ENCODE assay signal across 10 mouse cellular contexts in the genomic region with DNA sequence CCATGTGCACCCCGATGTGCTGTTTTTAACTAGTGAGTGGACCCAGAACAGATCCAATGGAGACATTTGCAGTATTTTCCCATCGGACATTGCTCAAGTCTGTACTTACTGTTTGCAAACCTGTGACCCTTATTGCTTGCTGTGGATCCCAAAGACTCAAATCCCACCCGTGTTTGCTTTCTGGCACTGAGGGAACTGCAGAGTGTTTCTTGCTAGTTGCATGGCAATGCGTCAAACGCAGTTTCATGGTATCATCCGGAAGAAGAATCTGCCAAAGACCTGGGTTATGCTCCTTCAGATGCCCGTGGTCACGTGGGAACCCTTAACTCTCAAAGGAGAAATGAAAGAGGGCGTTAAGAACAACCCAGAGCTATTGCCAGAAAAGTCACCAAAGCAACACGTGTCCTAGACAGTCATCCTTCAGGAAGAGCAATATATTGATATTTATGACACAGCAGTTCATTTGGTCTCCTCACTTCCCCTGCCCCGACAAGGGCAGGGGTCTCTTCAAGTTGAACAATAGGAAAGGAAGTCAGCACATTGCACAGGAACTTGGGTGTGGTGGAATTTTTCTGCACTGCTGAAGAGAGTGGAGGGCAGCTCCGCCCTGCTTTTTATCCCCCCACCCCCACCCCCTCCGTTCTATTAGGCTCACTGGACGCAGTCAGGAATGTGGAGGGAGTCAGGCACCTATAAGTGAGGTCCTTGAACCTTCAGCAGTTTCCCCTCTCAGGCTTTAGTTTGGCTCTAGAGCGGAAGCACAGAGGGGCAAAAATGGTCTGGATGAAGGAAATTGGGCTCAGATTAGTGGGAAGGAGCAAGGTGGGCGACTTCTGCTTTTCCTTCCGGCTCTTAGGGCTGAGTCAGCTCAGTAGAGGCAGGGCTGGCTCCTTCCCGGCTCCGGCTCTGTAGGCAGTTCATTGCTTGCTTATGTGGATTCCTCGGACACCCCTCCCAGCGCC. TPM values are rescaled to one million over a fixed set of nuclear protein-coding genes. Genes with fewer than 3 reads are reported as not detected.
DNase-seq lines count a peak whose midpoint lies in the region; ATAC-seq lines count a peak whose summit lies in the region.
"Had no signal": no experiment of that assay in that cellular context is flagged by ENCODE, and none has a peak within 500 bp of the region (broad histone marks: within the 10 kb centered on the region; RNA-seq: fewer than 3 reads in every experiment).

No protein-coding gene starts in this region.

- DNase-seq in forebrain, embryonic 10.5 days (ENCODE audit: extremely low spot score, low spot score), result peak; percentile 12
- peak; percentile 10 for DNase-seq in thymus, postnatal 0 days (ENCODE audit: low spot score)
- DNase-seq in thymus, postnatal 10 days (ENCODE audit: low spot score in 2 of 2), result no peak
- no peak for DNase-seq in liver, embryonic 13.5 days
- DNase-seq in cerebellum, postnatal 25 days, result no peak
- no peak for DNase-seq in right cerebral cortex, postnatal 10 days (ENCODE audit: low spot score in 2 of 2)
- DNase-seq: cerebellum, adult 11 months had no signal

- no peaks in the 10 kb centered on the region for H3K36me3 ChIP-seq in forebrain, embryonic 10.5 days (replicated peaks)
- H3K36me3 ChIP-seq in forebrain, embryonic 16.5 days (ENCODE audit: control insufficient read depth, insufficient read depth), result no peaks in the 10 kb centered on the region
- no peaks in the 10 kb centered on the region for H3K36me3 ChIP-seq in liver, embryonic 13.5 days
- H3K36me3 ChIP-seq: hindbrain, embryonic 13.5 days had no signal

- no peaks in the 10 kb centered on the region for H3K9me3 ChIP-seq in forebrain, embryonic 10.5 days
- H3K9me3 ChIP-seq in forebrain, embryonic 16.5 days (ENCODE audit: control insufficient read depth, low read length), result no peaks in the 10 kb centered on the region
- H3K9me3 ChIP-seq in liver, embryonic 13.5 days (replicated peaks), result no peaks in the 10 kb centered on the region
- H3K9me3 ChIP-seq: hindbrain, embryonic 13.5 days had no signal

- H3K4me1 ChIP-seq in forebrain, embryonic 10.5 days, result peaks cover 19% of the 10 kb centered on the region
- H3K4me1 ChIP-seq in forebrain, embryonic 16.5 days (replicated peaks; ENCODE audit: control insufficient read depth, insufficient read depth, low read length), result no peaks in the 10 kb centered on the region
- no peaks in the 10 kb centered on the region for H3K4me1 ChIP-seq in liver, embryonic 13.5 days (replicated peaks)
- H3K4me1 ChIP-seq: hindbrain, embryonic 13.5 days had no signal

- no peak overlapping the region for H3K9ac ChIP-seq in forebrain, embryonic 16.5 days (replicated peaks; ENCODE audit: low read depth, low read length)
- H3K9ac ChIP-seq in liver, embryonic 13.5 days, result no peak overlapping the region
- H3K9ac ChIP-seq: hindbrain, embryonic 13.5 days had no signal

- no peaks in the 10 kb centered on the region for H3K27me3 ChIP-seq in forebrain, embryonic 10.5 days (ENCODE audit: poor library complexity, severe bottlenecking)
- no peaks in the 10 kb centered on the region for H3K27me3 ChIP-seq in forebrain, embryonic 16.5 days (replicated peaks; ENCODE audit: control insufficient read depth, insufficient read depth, low read length)
- no peaks in the 10 kb centered on the region for H3K27me3 ChIP-seq in liver, embryonic 13.5 days
- H3K27me3 ChIP-seq: hindbrain, embryonic 13.5 days had no signal

- H3K27ac ChIP-seq in forebrain, embryonic 10.5 days, result no peak overlapping the region
- H3K27ac ChIP-seq in forebrain, embryonic 16.5 days (ENCODE audit: low read length), result no peak overlapping the region
- no peak overlapping the region for H3K27ac ChIP-seq in liver, embryonic 13.5 days
- H3K27ac ChIP-seq: hindbrain, embryonic 13.5 days had no signal

- H3K4me3 ChIP-seq in forebrain, embryonic 10.5 days, result no peak overlapping the region
- H3K4me3 ChIP-seq in forebrain, embryonic 16.5 days (replicated peaks; ENCODE audit: low read length), result no peak overlapping the region
- H3K4me3 ChIP-seq in liver, embryonic 13.5 days (replicated peaks), result no peak overlapping the region
- H3K4me3 ChIP-seq: hindbrain, embryonic 13.5 days had no signal

- no peak for ATAC-seq in forebrain, embryonic 16.5 days
- peak; percentile 63 for ATAC-seq in liver, embryonic 13.5 days (ENCODE audit: low read depth)
- ATAC-seq in cerebellum, adult (ENCODE audit: insufficient number of reproducible peaks, low FRiP score, low TSS enrichment), result no peak

- no peak overlapping the region for H3K4me2 ChIP-seq in forebrain, embryonic 16.5 days (ENCODE audit: low read length)
- peak overlapping the region; percentile 17; the same call in 1 of the 2 replicates for H3K4me2 ChIP-seq in liver, embryonic 13.5 days
- H3K4me2 ChIP-seq: hindbrain, embryonic 13.5 days had no signal

- 80% methylated on average over 21 of the region's 21 CpGs for WGBS in forebrain, embryonic 10.5 days
- WGBS in forebrain, embryonic 16.5 days, result 81% methylated on average over 21 of the region's 21 CpGs
- WGBS in liver, embryonic 13.5 days (ENCODE audit: insufficient replicate concordance), result 28% methylated on average over 21 of the region's 21 CpGs

RNA-seq across cellular contexts. Expression of a gene that starts 32.4 kb away (rescaled TPM):
- polyA plus RNA-seq in forebrain, embryonic 10.5 days (2016; fragmentation: Nextera tagmentation; extraction: Ambion mirVana), result 9.2 and 9.7 TPM in 2 replicates
- 20.7 and 24.9 TPM in 2 replicates for polyA plus RNA-seq in forebrain, embryonic 16.5 days (2015; fragmentation: Nextera tagmentation; extraction: Ambion mirVana)
- 11.8 and 12.0 TPM in 2 replicates for polyA plus RNA-seq in thymus, postnatal 0 days (2015; fragmentation: Nextera tagmentation; extraction: Ambion mirVana)
- polyA plus RNA-seq in liver, embryonic 13.5 days (2015; fragmentation: Nextera tagmentation; extraction: Ambion mirVana), result 4.2 and 5.6 TPM in 2 replicates

Comparison
In these comparisons a context has a peak if more than half of its experiments do, and no peak if none do; other contexts are left out.
1. DNase-seq: peak in forebrain, embryonic 10.5 days (single experiment) and thymus, postnatal 0 days (single experiment); none in thymus, postnatal 10 days (0 of 2), liver, embryonic 13.5 days (single experiment), cerebellum, postnatal 25 days (0 of 2) and right cerebral cortex, postnatal 10 days (0 of 2).